Mouse (Mus musculus) layer of hippocampus, adult 9-11 months (tissue): Measurements from ENCODE around the gene Tmem174.

Experiments
- DNase-seq: peaks from one replicate; pipeline ENCODE4 v3.0.0; 2022

Gene Tmem174

GRCm38 (mm10) chr13:98637145-98637544, at the start of gene Tmem174:
TSS of gene Tmem174 (minus strand) at chr13:98637410.
- DNase-seq = no peak

- DNase-seq = no peak
Observed at GRCm38 (mm10) chr13:98684144-98684900, 47.1 kb upstream of the Tmem174 start.

DNA sequence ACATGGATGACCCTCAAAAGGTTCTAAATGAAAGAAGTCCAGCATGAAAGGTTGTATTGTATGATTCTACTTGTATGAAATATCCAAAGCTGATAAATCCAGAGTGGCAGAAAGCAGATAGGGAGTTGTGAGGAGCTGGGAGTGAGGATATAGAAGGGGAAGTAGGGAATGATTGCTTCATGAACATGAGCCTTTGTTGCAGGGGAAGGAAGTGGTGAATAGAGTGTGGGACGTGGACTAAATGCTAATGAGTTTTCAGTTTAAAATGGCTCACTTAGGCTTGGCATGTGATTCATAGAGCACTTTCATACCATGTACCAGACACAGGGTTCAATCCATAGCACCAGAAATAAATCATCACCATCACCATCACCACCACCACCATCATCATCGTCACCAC, 46.2 kb upstream of the Tmem174 start:
- no peak for DNase-seq

DNA sequence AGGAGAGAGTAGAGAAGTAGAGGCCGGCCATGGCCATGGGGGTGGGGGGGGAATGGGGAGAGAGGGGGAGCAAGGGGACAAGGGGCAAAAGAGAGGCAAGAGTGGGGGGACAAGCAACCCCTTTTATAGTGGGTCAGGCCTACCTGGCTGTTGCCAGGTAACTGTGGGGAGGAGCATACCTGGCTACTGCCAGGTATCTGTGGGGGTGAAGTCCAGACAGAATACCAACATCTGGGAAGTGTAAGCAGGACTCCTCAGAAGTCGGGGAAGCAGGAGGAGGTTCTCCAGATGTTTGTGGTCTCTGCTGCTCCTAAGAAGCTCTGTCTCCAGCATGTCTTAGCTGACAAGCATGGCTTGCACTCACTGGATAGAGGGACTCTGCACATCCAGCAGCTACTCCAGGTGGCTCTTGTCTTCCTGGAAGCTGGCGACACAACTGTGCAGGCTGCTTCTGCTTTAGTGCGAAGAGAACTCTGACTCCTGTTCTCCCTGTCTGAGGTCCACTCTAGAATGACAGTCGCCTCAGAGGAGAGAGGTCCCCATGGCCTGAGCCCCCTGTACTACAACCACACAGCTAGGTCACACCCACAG, 43.4 kb upstream of the Tmem174 start:
- no peak for DNase-seq

DNA sequence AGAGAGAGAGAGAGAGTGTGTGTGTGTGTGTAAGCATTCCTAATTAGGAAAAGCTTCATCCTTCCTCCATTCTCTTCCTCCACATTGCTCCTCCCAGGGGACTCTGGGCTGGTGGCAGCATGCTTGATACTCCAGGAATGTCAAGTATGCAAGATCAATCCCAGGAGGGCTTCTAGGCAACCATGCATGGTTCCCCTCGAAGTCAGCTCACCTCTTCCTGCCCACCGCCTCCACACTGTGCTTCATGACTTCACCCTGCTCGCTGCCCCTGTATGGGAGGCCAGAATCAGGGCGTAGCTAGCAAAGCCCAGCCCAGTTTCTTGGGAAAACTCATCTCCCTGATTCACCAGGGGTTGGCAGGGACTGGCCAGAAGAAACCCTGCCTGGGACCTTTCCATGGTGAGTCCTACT, 42.4 kb upstream of the Tmem174 start:
- DNase-seq = no peak

DNA sequence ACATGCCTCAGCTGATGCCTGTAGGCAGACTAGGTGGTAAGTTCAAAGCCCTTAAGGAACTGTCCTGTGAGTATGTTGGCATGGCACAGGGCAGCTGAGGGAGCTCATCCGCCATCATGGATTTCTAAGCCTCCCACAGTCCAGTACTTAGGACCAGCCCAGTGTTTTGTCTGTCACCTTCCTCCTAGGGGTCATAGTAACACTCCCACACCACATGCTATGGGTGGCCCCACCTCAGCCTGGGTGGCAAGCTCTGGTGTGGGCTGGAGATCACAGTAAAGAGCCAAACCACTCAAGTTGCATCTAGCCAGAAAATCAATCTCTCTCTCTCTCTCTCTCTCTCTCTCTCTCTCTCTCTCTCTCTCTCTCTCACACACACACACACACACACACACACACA, 42.0 kb upstream of the Tmem174 start:
- no peak for DNase-seq

GRCm38 (mm10) chr13:98673922-98674321, 36.7 kb upstream of the Tmem174 start:
- no peak for DNase-seq

- no peak for DNase-seq
Observed at GRCm38 (mm10) chr13:98669296-98669695, 32.1 kb upstream of the Tmem174 start.

DNA sequence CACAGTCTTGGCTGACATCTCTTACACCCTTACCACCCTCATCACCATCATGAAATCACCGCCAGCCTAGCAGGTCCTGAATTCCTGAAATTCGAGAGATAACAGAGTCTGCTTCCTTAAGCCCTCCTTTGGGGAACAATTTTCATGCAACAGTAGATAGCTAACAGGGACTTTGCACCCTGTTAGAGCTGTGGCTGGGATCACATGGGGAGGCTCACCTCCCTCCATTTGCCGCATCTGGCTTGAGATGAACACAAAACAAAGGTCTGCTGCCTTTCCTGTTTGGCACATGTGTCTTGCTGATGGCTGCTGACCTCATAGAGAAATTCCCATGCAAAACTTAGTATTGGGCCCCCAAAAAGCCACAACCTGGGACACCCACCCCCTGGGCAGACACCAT, 30.1 kb upstream of the Tmem174 start:
- no peak for DNase-seq

- DNase-seq = no peak
Observed at GRCm38 (mm10) chr13:98665240-98665639, 28.0 kb upstream of the Tmem174 start.

GRCm38 (mm10) chr13:98662173-98662675, 25.0 kb upstream of the Tmem174 start:
- DNase-seq = no peak

DNA sequence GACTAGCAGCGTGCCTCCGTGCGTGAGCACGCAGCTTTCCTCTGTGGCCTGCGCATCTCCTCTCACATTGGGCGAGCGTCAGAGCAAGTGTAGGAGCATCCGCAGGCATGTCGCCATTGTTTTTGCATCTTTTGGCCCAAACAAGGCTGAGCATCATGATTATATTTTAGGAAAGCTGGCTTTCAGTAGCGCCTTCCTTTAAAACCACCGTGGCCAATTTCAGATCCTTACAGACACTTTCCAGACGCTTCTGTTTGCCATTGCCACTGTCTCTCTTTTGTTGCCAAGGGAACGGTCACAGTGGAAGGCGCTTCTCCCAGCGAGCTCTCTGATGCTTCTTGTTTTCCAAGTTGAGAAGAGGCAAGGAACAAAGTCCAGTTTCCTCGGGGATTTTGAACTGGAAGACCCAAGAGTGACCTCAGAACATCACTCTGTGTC, 18.8 kb upstream of the Tmem174 start:
- peak; percentile 51 for DNase-seq

GRCm38 (mm10) chr13:98655346-98655745, 18.1 kb upstream of the Tmem174 start:
- DNase-seq = no peak

DNA sequence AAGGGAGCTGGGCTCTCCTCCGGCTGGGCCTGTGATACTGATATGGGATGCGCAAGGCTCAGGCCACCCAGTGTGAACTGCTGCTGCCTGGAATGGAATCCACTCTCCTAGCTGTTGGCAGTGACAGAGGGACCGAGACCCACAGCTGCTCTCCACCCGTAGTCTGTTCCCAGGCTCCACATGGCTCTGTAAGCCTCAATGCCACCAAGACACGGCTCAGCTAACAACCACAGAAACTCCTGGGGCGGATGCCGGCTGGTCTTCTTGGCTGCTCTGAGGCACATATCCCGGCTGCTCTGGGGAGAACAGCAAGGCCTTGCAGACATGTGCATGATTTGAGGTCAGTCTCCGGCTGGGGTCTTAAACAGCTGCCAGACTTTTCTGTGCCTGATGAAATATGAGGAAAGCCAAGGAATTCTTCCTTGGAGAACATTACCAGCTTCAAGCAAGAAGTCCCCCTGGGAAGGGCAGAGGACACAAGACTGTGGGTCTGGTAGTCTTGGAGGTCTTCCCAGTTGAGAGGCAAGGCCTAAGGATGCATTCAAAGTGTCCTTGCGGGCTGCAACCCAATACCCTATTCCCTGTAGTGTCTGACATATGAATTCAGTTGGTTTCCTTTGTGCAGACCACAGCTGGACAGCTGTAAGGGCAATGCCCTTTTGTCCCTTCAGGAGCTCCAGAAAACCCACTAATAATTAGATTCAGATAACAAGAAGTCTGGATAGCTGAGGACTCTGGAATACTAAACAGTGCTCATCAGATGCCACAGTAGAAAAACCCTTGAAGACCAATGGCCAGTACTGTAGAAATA, 17.1 kb upstream of the Tmem174 start:
- peak; percentile 6 for DNase-seq

- DNase-seq = peak; percentile 45
Observed at GRCm38 (mm10) chr13:98652194-98652593, 15.0 kb upstream of the Tmem174 start.

- DNase-seq = no peak
Observed at GRCm38 (mm10) chr13:98651228-98651977, 14.2 kb upstream of the Tmem174 start.

GRCm38 (mm10) chr13:98647775-98648568, 10.8 kb upstream of the Tmem174 start:
- DNase-seq = no peak

DNA sequence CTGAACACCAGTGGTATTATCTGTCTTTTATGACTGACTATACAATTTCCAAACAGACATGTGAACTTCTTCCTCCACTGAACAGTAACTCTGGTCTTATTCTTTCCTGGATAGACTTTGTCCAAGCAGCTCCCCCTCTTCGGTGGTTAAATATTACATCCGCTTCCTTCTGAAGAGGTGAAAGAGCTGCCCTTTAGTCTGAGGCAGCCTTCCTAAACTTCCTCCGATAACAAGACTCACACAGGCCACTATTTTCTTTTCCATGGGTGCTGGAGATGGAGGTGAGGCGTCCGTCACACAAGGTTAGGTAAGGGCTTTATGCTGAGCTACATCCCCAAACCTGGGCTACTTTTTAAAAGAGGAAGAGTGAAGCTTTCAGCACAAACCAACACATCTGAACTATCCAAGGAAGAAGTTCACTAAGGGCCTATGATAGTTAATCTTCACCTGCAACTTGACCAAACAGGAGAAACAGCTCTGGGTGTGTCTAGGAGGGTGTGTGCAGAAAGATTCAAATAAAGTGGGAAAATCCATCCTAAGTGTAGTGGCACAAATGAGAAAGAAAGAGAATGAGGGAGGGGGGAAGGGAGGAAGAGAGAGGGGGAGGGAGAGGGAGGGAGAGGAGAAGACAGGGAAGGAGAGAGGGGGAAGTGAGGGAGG, 1.4 kb upstream of the Tmem174 start:
- DNase-seq = no peak

DNA sequence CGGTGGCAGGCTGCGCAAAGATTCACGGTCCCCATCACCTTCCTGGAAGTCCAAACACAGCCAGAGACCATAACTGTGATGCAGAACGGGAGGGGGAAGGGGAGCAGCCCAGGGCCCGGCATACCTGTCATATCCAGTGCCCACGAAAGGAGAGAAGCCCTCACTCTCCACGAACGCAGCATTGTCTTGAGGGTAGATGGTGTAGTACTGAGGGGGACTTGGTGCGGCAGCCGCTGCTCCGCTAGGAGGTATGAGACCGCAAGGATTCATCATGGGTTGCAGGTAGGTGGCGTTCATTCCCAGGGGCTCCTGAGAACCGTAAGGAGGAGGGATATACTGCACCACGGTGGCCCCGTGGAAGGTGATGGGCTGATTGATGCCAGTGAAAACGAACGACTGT, 639 bp downstream of the Tmem174 start:
- no peak for DNase-seq

- DNase-seq = peak; percentile 39
Observed at GRCm38 (mm10) chr13:98633641-98634484, 3.3 kb downstream of the Tmem174 start.
